Mouse (Mus musculus): ENCODE data around the gene Scaf11. TPM values are rescaled to one million over a fixed set of nuclear protein-coding genes. Genes with fewer than 3 reads are reported as not detected.
"Not testable (repeated sequence)": the region's sequence is repeated elsewhere in the genome, so short reads cannot be mapped to it uniquely, and the experiment has no call there.

The Scaf11 gene
- polyA plus RNA-seq, 1 experiment, result 34.9 TPM

DNA sequence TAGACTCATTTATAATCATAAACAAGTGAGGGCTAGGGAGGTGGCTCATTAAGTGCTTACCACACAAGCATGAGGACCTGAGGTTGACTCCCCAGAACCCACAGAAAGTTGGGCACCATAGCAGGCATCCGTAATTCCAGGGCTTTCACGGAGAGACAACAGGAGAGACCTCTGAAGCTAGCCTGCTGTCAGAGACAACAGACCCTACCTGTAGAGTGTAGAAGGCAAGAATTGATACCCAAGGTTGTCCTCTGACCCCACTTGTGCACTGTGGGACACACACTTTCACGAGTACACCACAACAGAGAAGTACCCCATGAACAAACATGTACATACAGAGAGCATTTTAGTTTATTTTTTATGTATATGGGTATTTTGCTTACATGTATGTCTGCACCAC lies 2.0 kb upstream of the Scaf11 start:
- no peak for DNase-seq (ENCODE audit: low read depth)
- TF ChIP-seq CTCF (IDR thresholded peaks at IDR 0.05; ENCODE audit: borderline replicate concordance, extremely low read depth, insufficient read depth, insufficient read length) (no peak), POLR2A (IDR thresholded peaks at IDR 0.05; ENCODE audit: borderline replicate concordance, extremely low read depth, insufficient read depth, insufficient read length, poor library complexity, severe bottlenecking) (no peak)

DNA sequence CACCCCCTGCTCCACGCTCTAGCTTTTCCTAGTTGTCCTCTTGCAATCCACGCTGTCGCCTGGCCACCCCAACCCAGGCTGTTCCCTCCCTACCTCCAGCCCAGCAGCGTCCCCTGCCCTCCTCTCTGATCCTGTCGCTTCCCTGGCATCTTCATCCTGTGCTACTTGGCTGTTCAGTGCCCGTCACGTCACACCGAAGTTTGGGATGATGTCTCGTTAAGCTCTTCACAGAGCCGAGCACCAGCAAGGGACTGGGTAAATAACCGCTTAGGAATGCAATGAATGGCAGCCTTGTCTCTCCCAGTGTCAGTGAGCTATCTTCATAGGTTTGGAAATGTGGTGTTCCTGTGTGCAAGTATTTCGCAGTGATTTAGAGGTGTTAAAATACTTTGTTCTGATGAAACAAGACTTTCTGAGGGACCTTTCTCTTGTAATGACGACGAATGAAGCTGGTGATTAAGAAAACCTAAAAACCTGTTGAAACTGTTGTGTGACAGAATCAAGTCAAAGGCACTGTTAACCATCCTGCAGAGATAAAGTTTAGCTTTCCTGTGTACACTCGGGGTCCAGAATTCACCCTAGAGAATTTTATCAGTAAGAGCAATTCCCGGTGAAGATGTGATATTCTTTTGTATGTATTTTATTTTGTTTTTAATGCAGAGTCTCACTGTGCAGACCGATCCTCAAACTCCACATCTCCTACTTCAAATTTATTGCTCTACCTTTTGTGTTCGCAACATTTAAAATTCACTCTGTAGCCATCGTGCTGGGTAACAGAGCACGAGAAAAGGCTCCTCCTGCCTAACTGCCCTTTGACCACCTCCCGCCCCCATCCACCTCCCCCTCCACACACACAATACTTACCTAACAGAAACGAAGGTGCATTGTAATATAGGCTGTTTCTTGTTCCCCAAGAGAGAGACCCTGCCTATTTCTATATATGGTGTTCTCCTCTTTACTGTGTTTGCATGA lies 1.2 kb upstream of the Scaf11 start:
- peak; percentile 67 for DNase-seq (ENCODE audit: low read depth)
- TF ChIP-seq CTCF (IDR thresholded peaks at IDR 0.05; ENCODE audit: borderline replicate concordance, extremely low read depth, insufficient read depth, insufficient read length) (no peak), POLR2A (IDR thresholded peaks at IDR 0.05; ENCODE audit: borderline replicate concordance, extremely low read depth, insufficient read depth, insufficient read length, poor library complexity, severe bottlenecking) (no peak)

- no peak for TF ChIP-seq CTCF (IDR thresholded peaks at IDR 0.05; ENCODE audit: borderline replicate concordance, extremely low read depth, insufficient read depth, insufficient read length)
- no peak for TF ChIP-seq POLR2A (IDR thresholded peaks at IDR 0.05; ENCODE audit: borderline replicate concordance, extremely low read depth, insufficient read depth, insufficient read length, poor library complexity, severe bottlenecking)
- DNase-seq (ENCODE audit: low read depth), result no peak
Observed at GRCm38 (mm10) chr15:96460451-96460729, 253 bp downstream of the Scaf11 start.

DNA sequence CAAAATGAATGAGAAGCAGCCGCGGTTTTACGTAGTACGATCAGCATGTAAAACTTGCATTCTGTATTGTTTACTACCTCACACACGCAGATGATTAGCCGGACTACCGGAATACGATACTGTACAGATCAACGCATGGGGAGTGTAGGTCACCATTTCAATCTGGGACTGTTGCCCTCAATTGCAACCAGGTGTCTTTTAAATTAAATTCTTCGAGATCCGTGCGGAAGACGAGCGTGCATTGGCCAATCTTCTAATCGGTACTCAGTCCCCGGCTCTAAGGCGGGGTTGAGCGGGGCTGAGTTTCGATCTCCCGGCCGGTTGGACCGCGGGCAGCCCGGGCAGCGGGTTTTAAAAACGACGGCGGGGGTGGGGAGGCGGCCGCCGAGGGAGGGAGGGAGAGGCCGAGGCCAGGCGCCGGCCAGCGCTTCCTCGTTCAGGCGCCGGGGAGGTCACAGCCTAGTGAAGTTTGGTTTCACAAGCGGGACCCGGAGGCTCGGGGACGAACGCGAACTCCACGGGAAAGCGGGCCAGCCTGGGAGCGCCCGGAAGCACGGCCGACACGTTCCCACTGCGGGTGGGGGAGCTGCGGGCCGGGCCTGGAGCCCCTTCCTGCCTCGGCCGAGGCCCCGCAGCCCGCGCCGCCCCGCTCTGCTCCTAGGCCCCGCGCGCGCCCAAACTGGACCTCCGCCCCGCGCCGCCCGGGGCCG lies 747 bp downstream of the Scaf11 start:
- DNase-seq (ENCODE audit: low read depth), result peak; percentile 55
- TF ChIP-seq POLR2A (IDR thresholded peaks at IDR 0.05; ENCODE audit: borderline replicate concordance, extremely low read depth, insufficient read depth, insufficient read length, poor library complexity, severe bottlenecking) (no peak), CTCF (IDR thresholded peaks at IDR 0.05; ENCODE audit: borderline replicate concordance, extremely low read depth, insufficient read depth, insufficient read length) (no peak)

DNA sequence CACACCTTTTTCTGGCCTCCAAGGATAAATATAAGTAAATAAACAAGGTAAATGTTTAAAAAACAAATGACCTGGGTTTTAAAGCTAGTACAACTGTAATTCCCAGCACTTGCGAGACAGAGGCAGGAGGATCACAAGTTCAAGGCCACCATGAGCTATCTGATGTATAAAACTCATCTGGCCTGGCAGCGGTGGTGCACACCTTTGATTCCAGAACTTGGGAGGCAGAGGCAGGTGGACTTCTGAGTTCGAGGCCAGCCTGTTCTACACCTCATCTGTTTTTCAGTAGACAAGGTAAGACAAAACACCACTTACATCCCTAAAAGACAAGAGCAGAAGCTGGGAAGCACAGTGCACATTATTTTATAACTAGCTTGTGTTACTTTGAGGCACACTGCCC lies 2.4 kb downstream of the Scaf11 start:
- TF ChIP-seq CTCF (IDR thresholded peaks at IDR 0.05; ENCODE audit: borderline replicate concordance, extremely low read depth, insufficient read depth, insufficient read length) (no peak), POLR2A (IDR thresholded peaks at IDR 0.05; ENCODE audit: borderline replicate concordance, extremely low read depth, insufficient read depth, insufficient read length, poor library complexity, severe bottlenecking) (no peak)
- DNase-seq (ENCODE audit: low read depth), result no peak

GRCm38 (mm10) chr15:96457338-96457664 lies 3.3 kb downstream of the Scaf11 start:
- DNase-seq (ENCODE audit: low read depth), result no peak

DNA sequence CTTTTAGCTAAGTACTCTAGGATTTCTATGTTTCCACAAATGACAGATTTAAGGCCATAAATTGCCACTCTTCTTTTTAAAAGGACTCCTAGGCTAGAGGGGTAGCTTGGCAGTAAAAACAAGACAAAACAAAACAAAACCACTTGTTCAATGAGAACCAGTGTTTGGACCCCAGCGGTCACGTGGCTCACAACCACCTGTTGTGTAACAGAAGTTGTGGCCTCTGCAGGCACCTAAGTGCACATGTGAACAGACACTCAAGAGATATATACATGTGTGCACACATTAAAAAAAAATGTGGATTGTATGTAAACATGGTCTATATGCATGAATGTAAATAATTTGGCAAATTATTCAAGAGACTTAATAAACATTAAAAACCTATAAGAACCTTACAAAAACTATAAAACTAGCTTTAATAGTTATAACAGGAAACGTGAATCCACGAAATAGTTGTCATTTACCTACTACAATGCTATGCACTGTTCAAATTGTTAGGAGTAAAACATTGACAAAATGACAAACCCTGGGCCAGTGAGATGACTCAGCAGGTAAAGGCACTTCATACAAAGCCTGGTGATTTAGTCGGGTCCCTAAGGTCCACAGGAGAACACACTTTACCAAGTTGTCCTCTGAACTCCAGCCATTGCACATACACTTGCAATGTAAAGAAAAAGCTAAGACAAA lies 3.8 kb downstream of the Scaf11 start:
- TF ChIP-seq CTCF (IDR thresholded peaks at IDR 0.05; ENCODE audit: borderline replicate concordance, extremely low read depth, insufficient read depth, insufficient read length), result no peak
- no peak for DNase-seq (ENCODE audit: low read depth)

More at GRCm38 (mm10) chr15:96457338-96457664, 3.3 kb downstream of the Scaf11 start:
- TF ChIP-seq CTCF (IDR thresholded peaks at IDR 0.05; ENCODE audit: borderline replicate concordance, extremely low read depth, insufficient read depth, insufficient read length), result no peak

- TF ChIP-seq POLR2A (IDR thresholded peaks at IDR 0.05; ENCODE audit: borderline replicate concordance, extremely low read depth, insufficient read depth, insufficient read length, poor library complexity, severe bottlenecking) (no peak), CTCF (IDR thresholded peaks at IDR 0.05; ENCODE audit: borderline replicate concordance, extremely low read depth, insufficient read depth, insufficient read length) (no peak)
Observed at GRCm38 (mm10) chr15:96455595-96456214, 4.9 kb downstream of the Scaf11 start.

DNA sequence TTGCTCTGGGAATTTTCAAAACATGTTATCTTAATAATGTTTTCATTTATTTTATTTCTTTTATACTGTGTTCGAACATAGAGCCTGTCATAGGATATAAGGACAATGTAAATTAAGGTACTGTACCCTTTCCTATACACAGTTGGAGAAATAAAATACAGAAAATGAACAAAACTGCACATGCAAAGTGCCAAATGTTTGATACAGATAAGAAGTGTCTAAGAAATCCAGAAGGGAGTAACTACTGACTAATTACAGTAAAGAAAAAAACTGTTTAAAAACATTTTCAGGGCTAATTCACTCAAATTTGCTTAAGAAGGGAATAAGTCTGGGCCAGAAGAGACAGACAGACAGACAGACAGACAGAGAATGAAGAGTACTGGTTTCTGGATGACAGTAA lies 7.3 kb downstream of the Scaf11 start:
- no peak for TF ChIP-seq POLR2A (IDR thresholded peaks at IDR 0.05; ENCODE audit: borderline replicate concordance, extremely low read depth, insufficient read depth, insufficient read length, poor library complexity, severe bottlenecking)
- TF ChIP-seq CTCF (IDR thresholded peaks at IDR 0.05; ENCODE audit: borderline replicate concordance, extremely low read depth, insufficient read depth, insufficient read length), result no peak
- no peak for DNase-seq (ENCODE audit: low read depth)

More at GRCm38 (mm10) chr15:96455595-96456214, 4.9 kb downstream of the Scaf11 start:
- no peak for DNase-seq (ENCODE audit: low read depth)

DNA sequence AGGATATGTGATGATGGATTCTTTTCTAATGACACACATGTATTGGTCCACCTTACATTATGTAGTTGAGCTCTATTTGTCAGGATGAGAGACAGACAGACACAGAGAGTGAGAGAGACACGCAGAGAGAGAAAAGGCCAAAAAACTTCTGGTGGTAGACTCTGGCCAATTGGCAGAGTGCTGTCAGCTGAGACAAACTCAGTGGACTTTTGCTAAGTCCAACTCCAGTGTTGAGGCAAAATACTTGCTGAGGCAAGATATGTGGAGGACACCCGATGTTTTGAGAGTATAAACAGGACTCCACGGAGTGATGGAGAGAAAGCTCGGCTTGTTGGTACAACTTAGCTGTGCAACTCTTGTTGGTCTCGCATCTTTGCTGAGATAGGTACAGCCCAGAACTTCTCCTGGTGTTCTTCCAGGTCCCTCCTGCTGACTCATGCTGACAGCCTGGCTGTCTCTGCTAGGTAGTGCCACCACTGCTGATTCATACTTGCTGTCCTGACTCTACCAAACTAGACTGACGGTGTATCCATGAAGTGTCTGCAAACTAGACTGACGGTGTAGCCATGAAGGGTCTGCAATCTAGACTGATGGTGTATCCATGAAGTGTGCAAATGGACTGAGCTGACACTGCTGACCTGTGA lies 11.9 kb downstream of the Scaf11 start:
- TF ChIP-seq POLR2A (IDR thresholded peaks at IDR 0.05; ENCODE audit: borderline replicate concordance, extremely low read depth, insufficient read depth, insufficient read length, poor library complexity, severe bottlenecking), result no peak
- no peak for TF ChIP-seq CTCF (IDR thresholded peaks at IDR 0.05; ENCODE audit: borderline replicate concordance, extremely low read depth, insufficient read depth, insufficient read length)
- DNase-seq (ENCODE audit: low read depth), result no peak

GRCm38 (mm10) chr15:96446785-96447184 lies 13.9 kb downstream of the Scaf11 start:
- DNase-seq (ENCODE audit: low read depth), result peak; percentile 5

DNA sequence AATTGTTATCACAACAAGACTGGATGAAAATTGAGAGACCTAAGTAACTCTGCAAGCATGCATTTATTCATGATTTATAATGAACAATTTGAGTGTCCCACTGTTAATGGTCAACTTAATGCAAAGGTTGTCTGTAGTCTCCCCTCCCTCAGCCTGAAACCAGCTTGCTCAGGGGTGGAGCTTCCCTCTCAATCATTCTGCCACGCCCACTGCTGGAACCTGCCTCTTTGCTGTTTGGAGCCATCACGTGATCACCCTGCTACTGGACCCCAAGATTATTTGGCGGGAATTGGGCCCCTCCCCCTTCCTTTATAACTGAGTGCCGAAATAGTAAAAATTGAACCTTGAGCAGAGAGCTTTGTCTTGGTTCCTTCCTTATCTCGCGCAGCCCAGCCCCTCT lies 19.2 kb downstream of the Scaf11 start:
- not testable (repeated sequence) for DNase-seq (ENCODE audit: low read depth)

More at GRCm38 (mm10) chr15:96446785-96447184, 13.9 kb downstream of the Scaf11 start:
- TF ChIP-seq POLR2A (IDR thresholded peaks at IDR 0.05; ENCODE audit: borderline replicate concordance, extremely low read depth, insufficient read depth, insufficient read length, poor library complexity, severe bottlenecking) (no peak), CTCF (IDR thresholded peaks at IDR 0.05; ENCODE audit: borderline replicate concordance, extremely low read depth, insufficient read depth, insufficient read length) (no peak)

Measured in brain, embryonic 14.5 days (tissue).